Mouse (Mus musculus) stomach, embryonic 14.5 days (tissue): ENCODE measurements around the gene Sec1. TPM values are rescaled to one million over a fixed set of nuclear protein-coding genes. Genes with fewer than 3 reads are reported as not detected.

Experiments used
- ATAC-seq: fragments of 200-750 bp; cut with Nextera tagmentation; 2 replicates; pipeline ENCODE4 v1.8.0; 2017; ENCODE audit warnings: low read depth, moderate TSS enrichment; ENCODE audit not compliant: insufficient number of reproducible peaks, insufficient read depth, low FRiP score
- H3K27ac ChIP-seq: fragments of 300-500 bp; sonication (generic); 2 replicates; pipeline ENCODE4 v1.5.1; 2014; ENCODE audit warnings: mild to moderate bottlenecking, low read length, moderate library complexity, mixed read lengths
- H3K27me3 ChIP-seq: fragments of 300-500 bp; sonication (generic); 2 replicates; pipeline ENCODE4 v1.6.1; 2014; ENCODE audit warnings: low read length, control low read depth, mixed read lengths; ENCODE audit not compliant: control insufficient read depth, insufficient read depth
- H3K36me3 ChIP-seq: fragments of 300-500 bp; sonication (generic); 2 replicates; pipeline ENCODE4 v1.6.1; 2014; ENCODE audit warnings: mild to moderate bottlenecking, control low read depth, low read length, moderate library complexity, mixed read lengths; ENCODE audit not compliant: control insufficient read depth, insufficient read depth
- H3K4me1 ChIP-seq: fragments of 300-500 bp; sonication (generic); 2 replicates; pipeline ENCODE4 v1.6.1; 2014; ENCODE audit warnings: low read length, control low read depth, mixed read lengths; ENCODE audit not compliant: control insufficient read depth, insufficient read depth
- H3K4me2 ChIP-seq: fragments of 300-500 bp; sonication (generic); replicated peaks from 2 replicates; pipeline ENCODE4 v1.6.1; 2014; ENCODE audit warnings: low read depth, low read length, control low read depth
- H3K4me3 ChIP-seq: fragments of 300-500 bp; sonication (generic); 2 replicates; pipeline ENCODE4 v1.5.1; 2014; ENCODE audit warnings: low read depth, low read length, control low read depth
- H3K9ac ChIP-seq: fragments of 300-500 bp; sonication (generic); replicated peaks from 2 replicates; pipeline ENCODE4 v1.6.1; 2014; ENCODE audit warnings: low read depth, mild to moderate bottlenecking, control low read depth, low read length, moderate library complexity, mixed read lengths
- H3K9me3 ChIP-seq: fragments of 300-500 bp; sonication (generic); 2 replicates; pipeline ENCODE4 v1.6.1; 2016; ENCODE audit warnings: low read depth, low read length, control low read depth; ENCODE audit not compliant: control insufficient read depth
- WGBS: fragments of 180-500 bp; shearing (Covaris S2); extraction: QIAGEN DNeasy Blood & Tissue Kit; methylation state at CpG from one replicate; pipeline ENCODE4 v1.1.7; 2014; 5-methylcytosine and 5-hydroxymethylcytosine counted together
- polyA plus RNA-seq: library from polyadenylated mRNA; unstranded; fragments of >200 nt; fragmentation: Nextera tagmentation; extraction: Ambion mirVana; gene quantifications from 2 replicates; pipeline ENCODE4 v1.2.1, GENCODE M21; 2014

Gene Sec1
- polyA plus RNA-seq, 1 experiment from 2014 or later, result 5.7 TPM

GRCm38 (mm10) chr7:45721234-45721571 lies 27.0 kb upstream of the Sec1 start:
- H3K27me3 ChIP-seq, result no peaks in the 10 kb centered on the region
- H3K9ac ChIP-seq, result no peak overlapping the region
- ATAC-seq, result no peak
- peaks cover 22% of the 10 kb centered on the region for H3K4me1 ChIP-seq
- H3K9me3 ChIP-seq, result no peaks in the 10 kb centered on the region
- peak overlapping the region; percentile 63; the same call in 1 of the 2 replicates for H3K27ac ChIP-seq
- 74% methylated on average over 7 of the region's 7 CpGs for WGBS
- peak overlapping the region; percentile 18; the same call in 1 of the 2 replicates for H3K4me2 ChIP-seq
- H3K36me3 ChIP-seq, result peaks cover 44% of the 10 kb centered on the region
- H3K4me3 ChIP-seq, result peak overlapping the region; percentile 8; the same call in 1 of the 2 replicates

- peak within 1 kb of the TSS; percentile 63; the same call in 1 of the 2 replicates for H3K27ac ChIP-seq
- peak; percentile 74 for ATAC-seq
- H3K27me3 ChIP-seq, result no peaks in the 10 kb centered on the region
- WGBS, result 76% methylated on average over 14 of the region's 14 CpGs
- H3K36me3 ChIP-seq, result peaks cover 39% of the 10 kb centered on the region
- no peak within 1 kb of the TSS for H3K9ac ChIP-seq
- peak within 1 kb of the TSS; percentile 18 for H3K4me2 ChIP-seq
- H3K9me3 ChIP-seq, result no peaks in the 10 kb centered on the region
- H3K4me3 ChIP-seq, result peak within 1 kb of the TSS; percentile 8; the same call in 1 of the 2 replicates
- peaks cover 28% of the 10 kb centered on the region for H3K4me1 ChIP-seq
Measured at GRCm38 (mm10) chr7:45720413-45721233, 26.4 kb upstream of the Sec1 start, which contains the start of gene Fam83e. Gene Fam83e (plus strand): TSS chr7:45721212.

GRCm38 (mm10) chr7:45719738-45720412 lies 25.7 kb upstream of the Sec1 start:
- H3K36me3 ChIP-seq, result peaks cover 37% of the 10 kb centered on the region

GRCm38 (mm10) chr7:45719180-45719579 lies 25.0 kb upstream of the Sec1 start:
- no peaks in the 10 kb centered on the region for H3K9me3 ChIP-seq
- ATAC-seq, result no peak
- peaks cover 32% of the 10 kb centered on the region for H3K36me3 ChIP-seq
- H3K4me3 ChIP-seq, result peak overlapping the region; percentile 97
- 74% methylated on average over 10 of the region's 10 CpGs for WGBS
- H3K4me2 ChIP-seq, result peak overlapping the region; percentile 82
- H3K4me1 ChIP-seq, result peaks cover 36% of the 10 kb centered on the region
- peak overlapping the region; percentile 99; the same call in 1 of the 2 replicates for H3K9ac ChIP-seq
- H3K27ac ChIP-seq, result no peak overlapping the region
- H3K27me3 ChIP-seq, result no peaks in the 10 kb centered on the region

More at GRCm38 (mm10) chr7:45719738-45720412, 25.7 kb upstream of the Sec1 start:
- Histone ChIP-seq H3K9ac (no peak overlapping the region), H3K27me3 (no peaks in the 10 kb centered on the region), H3K4me1 (peaks cover 31% of the 10 kb centered on the region), H3K27ac (peak overlapping the region; percentile 15; the same call in 1 of the 2 replicates), H3K9me3 (no peaks in the 10 kb centered on the region), H3K4me2 (0 out of 2 replicates have a peak overlapping the region, but pooled peaks have one; percentile 18), H3K4me3 (peak overlapping the region; percentile 97; the same call in 1 of the 2 replicates)
- WGBS, result 86% methylated on average over 15 of the region's 16 CpGs
- no peak for ATAC-seq

- H3K36me3 ChIP-seq, result peaks cover 29% of the 10 kb centered on the region
- no peak for ATAC-seq
- no peaks in the 10 kb centered on the region for H3K9me3 ChIP-seq
- H3K9ac ChIP-seq, result peak overlapping the region; percentile 99
- H3K4me1 ChIP-seq, result peaks cover 44% of the 10 kb centered on the region
- H3K4me2 ChIP-seq, result peak overlapping the region; percentile 82
- H3K27me3 ChIP-seq, result no peaks in the 10 kb centered on the region
- H3K27ac ChIP-seq, result peak overlapping the region; percentile 83
- under 1% methylated on average over 20 of the region's 20 CpGs for WGBS
- peak overlapping the region; percentile 97 for H3K4me3 ChIP-seq
Measured at GRCm38 (mm10) chr7:45718331-45718730, 24.1 kb upstream of the Sec1 start.

- H3K9me3 ChIP-seq, result no peaks in the 10 kb centered on the region
- peak within 1 kb of the TSS; percentile 83 for H3K27ac ChIP-seq
- WGBS, result under 1% methylated on average over 41 of the region's 41 CpGs
- H3K9ac ChIP-seq, result peak within 1 kb of the TSS; percentile 99
- ATAC-seq, result peak; percentile 64
- peaks cover 47% of the 10 kb centered on the region for H3K4me1 ChIP-seq
- H3K27me3 ChIP-seq, result no peaks in the 10 kb centered on the region
- H3K4me2 ChIP-seq, result peak within 1 kb of the TSS; percentile 87
- H3K36me3 ChIP-seq, result peaks cover 29% of the 10 kb centered on the region
- H3K4me3 ChIP-seq, result peak within 1 kb of the TSS; percentile 97
Measured at GRCm38 (mm10) chr7:45717918-45718297, 23.7 kb upstream of the Sec1 start, which contains the start of gene Sphk2. Gene Sphk2 (minus strand): TSS chr7:45718002.

- no peaks in the 10 kb centered on the region for H3K27me3 ChIP-seq
- no peaks in the 10 kb centered on the region for H3K9me3 ChIP-seq
- peaks cover 36% of the 10 kb centered on the region for H3K36me3 ChIP-seq
- H3K9ac ChIP-seq, result peak overlapping the region; percentile 52
- 11% methylated on average over 31 of the region's 31 CpGs for WGBS
- peak overlapping the region; percentile 97 for H3K4me3 ChIP-seq
- peaks cover 47% of the 10 kb centered on the region for H3K4me1 ChIP-seq
- H3K4me2 ChIP-seq, result peak overlapping the region; percentile 87
- peak overlapping the region; percentile 83 for H3K27ac ChIP-seq
- no peak for ATAC-seq
Measured at GRCm38 (mm10) chr7:45716952-45717917, 23.0 kb upstream of the Sec1 start.
